Mouse (Mus musculus): ENCODE data around the gene Zfp709. TPM values are rescaled to one million over a fixed set of nuclear protein-coding genes. Genes with fewer than 3 reads are reported as not detected.

Zfp709 gene
- 0.29 and 0.89 TPM in 2 replicates for polyA plus RNA-seq (2012)

GRCm38 (mm10) chr8:71881618-71882274 lies at the start of gene Zfp709:
TSS of gene Zfp709 (plus strand) at chr8:71882019.

GRCm38 (mm10) chr8:71908309-71909261 lies 26.8 kb downstream of the Zfp709 start, which contains the start of the genes Zfp882 and Zfp617:
TSS of gene Zfp882 (plus strand) at chr8:71908608.
TSS of gene Zfp617 (plus strand) at chr8:71908635.

Other genes with a start within 250 kb of the Zfp709 start
- gene Unc13a, start 210.3 kb upstream of the Zfp709 start, polyA plus RNA-seq (2012), result 0.64 and 1.7 TPM in 2 replicates
- gene Jak3, start 205.7 kb upstream of the Zfp709 start, polyA plus RNA-seq (2012), result 93.6 and 114 TPM in 2 replicates
- 49.6 and 68.7 TPM in 2 replicates for gene Insl3, start 192.8 kb upstream of the Zfp709 start, polyA plus RNA-seq (2012)
- gene B3gnt3, start 180.2 kb upstream of the Zfp709 start, polyA plus RNA-seq (2012), result 0.76 and 1.4 TPM in 2 replicates
- gene Fcho1, start 156.3 kb upstream of the Zfp709 start, polyA plus RNA-seq (2012), result 421 and 422 TPM in 2 replicates
- gene Zfp882, start 26.6 kb downstream of the Zfp709 start, polyA plus RNA-seq (2012), result 0.11 and 0.16 TPM in 2 replicates
- 0.65 and 1.5 TPM in 2 replicates for gene Zfp617, start 26.6 kb downstream of the Zfp709 start, polyA plus RNA-seq (2012)
- gene Zfp961, start 69.0 kb downstream of the Zfp709 start, polyA plus RNA-seq (2012), result 0.40 and 0.98 TPM in 2 replicates
- 7.4 and 26.9 TPM in 2 replicates for gene Cyp4f18, start 127.6 kb downstream of the Zfp709 start, polyA plus RNA-seq (2012)
- gene Olfr372, start 159.2 kb downstream of the Zfp709 start, polyA plus RNA-seq (2012), result not detected in 2 replicates
- gene Olfr373, start 201.2 kb downstream of the Zfp709 start, polyA plus RNA-seq (2012), result not detected in 2 replicates
- not detected in 2 replicates for gene Olfr374, start 225.0 kb downstream of the Zfp709 start, polyA plus RNA-seq (2012)